Mouse (Mus musculus) adrenal gland, adult 8-10 months (tissue): ENCODE measurements around the gene Dnah1. TPM values are rescaled to one million over a fixed set of nuclear protein-coding genes. Genes with fewer than 3 reads are reported as not detected.

Experiments
- DNase-seq: peaks from one replicate; pipeline ENCODE4 v3.0.0; 2022
- total RNA-seq, 4 experiments: library from RNA; stranded (reverse); gene quantifications; 2 replicates each; pipeline ENCODE4 v1.2.4; 2022

Gene Dnah1
- total RNA-seq, 4 experiments from 2014 or later, result 1.6 to 5.4 (median 3.1) TPM

GRCm38 (mm10) chr14:31233070-31233995, 90.4 kb downstream of the Dnah1 start:
- no peak for DNase-seq

DNA sequence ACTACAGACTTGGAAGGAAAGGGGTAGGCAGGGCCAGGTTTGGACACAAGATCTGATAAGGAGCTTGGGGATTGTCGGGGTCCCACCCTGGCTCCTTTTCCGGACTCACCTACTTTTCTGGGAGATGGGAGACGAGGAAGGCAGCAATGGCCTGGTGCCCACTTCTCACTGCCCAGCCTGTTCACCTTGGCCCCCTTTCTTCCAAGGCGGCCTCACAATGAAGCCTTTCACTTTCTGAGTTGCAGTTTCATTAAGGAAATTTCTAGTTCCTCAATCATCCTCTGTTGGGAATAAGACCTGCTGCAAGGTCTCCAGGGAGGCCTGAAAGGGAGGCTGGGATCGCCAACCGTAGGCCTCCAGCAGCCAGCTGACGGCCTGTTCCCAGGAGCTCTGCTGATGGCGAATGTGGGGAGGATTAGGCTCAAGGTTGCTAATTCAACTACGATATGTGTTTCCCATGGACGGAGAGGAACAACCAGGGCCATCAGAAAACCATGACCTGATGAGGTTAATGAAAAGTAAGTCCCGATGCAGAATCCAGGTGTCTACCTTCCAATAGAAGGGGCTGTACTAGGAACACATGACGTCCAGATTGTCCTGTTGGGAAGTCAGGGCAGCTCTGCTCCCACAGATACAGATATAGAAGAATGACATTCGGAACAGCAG, 91.2 kb downstream of the Dnah1 start:
- DNase-seq, result no peak

DNA sequence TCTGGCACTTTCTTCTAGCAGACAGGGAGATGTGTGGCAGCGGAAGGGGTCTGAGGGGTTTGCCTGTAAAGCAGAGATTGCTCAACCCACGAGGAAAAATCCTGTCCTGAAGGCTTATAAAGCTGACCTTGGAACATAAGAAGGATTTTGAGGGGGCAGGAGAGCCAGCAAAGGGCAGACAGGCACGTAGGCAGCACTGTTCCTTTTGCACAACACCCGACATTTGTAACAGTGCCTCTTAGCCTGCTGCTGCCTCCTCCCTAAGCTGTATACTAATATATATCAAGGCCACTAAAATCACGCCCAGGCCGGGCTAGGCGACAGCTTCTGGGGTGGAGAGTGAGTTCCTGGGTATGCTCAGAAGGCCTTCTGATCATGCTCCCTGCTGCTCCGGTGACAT, 93.3 kb downstream of the Dnah1 start:
- DNase-seq, result no peak

DNA sequence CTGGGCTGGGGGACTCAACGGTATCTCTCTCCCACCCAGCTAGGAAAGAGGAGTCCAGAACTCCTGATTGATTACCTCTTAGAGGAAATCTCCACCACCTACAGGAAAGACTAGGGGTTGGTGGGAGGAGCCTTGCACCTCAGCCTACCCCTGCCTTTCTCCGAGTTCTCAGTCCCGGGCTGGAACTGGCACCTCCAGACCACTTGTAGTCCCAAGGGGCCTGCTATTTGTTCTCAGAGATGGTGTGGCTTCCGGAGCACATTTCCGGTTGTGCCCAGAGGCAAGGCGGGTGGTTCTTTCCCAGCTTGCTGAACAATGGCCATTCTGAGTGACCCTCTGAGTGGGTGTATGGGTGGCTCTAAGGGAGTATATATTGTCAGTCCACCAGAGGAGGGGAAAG, 95.5 kb downstream of the Dnah1 start:
- DNase-seq, result no peak

DNA sequence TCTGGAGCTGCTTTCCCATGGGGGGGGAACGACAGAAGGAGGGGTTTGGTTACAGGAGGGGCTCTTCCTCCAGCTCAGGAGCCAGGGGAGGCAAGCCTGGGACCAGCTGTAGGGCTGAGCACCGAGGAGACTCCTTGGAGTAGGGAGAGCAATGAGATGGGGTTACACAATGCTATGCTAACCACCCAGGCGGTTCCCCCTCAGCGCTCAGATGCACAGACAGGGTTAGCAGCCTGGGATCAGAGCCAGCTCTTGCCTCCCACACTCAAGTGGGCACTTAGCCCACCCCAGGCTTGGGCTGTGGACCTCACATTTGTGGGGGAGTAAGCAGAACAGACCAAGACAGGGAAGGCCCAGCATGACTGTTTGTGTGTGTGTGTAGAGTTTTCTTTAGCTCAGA, 96.7 kb downstream of the Dnah1 start:
- no peak for DNase-seq

DNA sequence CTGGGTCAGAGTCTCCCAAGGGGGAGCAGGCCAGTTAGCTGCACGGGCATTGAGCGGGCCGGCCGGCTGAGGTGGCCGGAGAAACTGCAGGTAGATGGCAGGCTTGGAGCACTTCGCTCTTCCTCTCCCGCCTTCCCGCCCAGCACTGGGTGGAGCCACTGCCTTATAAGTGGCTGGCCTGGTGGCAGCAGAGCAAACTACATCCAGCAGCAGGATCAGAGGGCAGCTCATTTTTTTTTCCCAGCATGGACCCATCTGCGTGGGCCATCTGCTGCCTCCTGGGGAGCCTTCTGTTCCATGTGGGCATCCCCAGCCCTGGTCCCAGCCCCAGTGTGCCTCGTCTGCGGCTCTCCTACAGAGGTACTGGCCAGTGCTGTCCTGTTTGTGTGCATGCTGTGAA, 106.0 kb downstream of the Dnah1 start, which contains the start of gene Sema3g:
Sema3g (plus strand) TSS at position 195 of the 400 bp plus-strand sequence.
- DNase-seq, result no peak

DNA sequence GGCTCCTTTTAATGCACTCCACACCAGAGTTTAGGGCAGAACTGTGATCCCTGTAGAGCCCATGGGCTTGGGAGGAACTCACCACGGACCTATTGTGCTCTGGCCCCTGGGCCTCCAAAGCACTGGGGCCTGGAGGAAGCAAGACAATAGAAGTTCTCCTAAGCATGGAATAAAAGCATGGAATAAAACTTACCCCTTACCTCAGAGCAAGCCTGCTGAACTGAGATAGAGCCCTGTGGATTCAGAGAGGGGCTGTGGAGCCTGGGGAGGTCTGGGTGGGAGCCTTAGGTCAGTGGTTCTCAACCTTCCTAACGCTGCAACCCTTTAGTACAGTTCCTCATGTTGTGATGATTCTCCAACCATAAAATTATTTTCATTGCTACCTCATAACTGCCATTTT, 106.8 kb downstream of the Dnah1 start, which contains the start of gene Nisch:
Nisch (minus strand) TSS at position 101 of the 400 bp plus-strand sequence.
- no peak for DNase-seq

DNA sequence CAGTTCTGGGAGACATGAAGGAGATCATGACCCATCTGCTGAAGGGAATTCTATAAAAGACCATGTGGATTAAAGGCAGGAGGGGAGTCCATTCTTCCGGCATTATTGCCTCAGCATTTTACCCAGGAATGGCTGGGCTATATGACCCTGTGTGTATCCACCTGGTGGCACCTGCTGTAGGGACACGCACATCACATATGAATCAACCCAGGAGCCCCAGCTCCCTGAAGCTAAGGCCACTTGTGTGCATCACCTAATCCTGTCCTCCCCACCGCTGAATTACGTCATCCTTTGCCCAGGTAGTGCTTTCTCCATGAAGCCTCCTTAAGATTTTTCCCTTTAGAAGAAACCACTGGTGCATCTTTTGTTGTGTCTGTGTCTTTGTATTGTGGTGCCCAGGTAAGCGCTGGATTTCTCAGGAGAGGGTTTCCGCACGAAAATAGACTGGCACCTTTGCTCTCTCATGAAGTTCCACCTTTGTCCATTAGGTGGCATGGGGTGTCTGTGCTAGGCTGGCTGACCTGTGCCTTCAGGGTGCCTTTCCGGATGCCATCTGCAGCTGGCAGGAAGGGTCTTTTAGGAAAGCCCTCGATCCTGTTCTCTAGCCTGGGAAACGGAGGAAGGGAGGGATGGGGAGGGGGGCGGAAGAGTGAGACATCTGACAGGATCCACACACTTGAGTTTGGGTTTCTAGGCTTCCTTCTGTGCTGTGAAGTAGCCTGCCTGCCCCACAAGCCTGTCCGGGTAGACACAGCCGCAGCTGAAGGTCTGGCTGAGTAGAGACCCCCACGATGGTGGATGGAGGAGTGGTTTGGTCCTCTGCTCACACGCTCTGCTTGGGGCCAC, 108.3 kb downstream of the Dnah1 start:
- DNase-seq, result no peak

GRCm38 (mm10) chr14:31214684-31215083, 109.0 kb downstream of the Dnah1 start:
- DNase-seq, result no peak

GRCm38 (mm10) chr14:31213868-31214267, 109.8 kb downstream of the Dnah1 start:
- DNase-seq, result no peak

DNA sequence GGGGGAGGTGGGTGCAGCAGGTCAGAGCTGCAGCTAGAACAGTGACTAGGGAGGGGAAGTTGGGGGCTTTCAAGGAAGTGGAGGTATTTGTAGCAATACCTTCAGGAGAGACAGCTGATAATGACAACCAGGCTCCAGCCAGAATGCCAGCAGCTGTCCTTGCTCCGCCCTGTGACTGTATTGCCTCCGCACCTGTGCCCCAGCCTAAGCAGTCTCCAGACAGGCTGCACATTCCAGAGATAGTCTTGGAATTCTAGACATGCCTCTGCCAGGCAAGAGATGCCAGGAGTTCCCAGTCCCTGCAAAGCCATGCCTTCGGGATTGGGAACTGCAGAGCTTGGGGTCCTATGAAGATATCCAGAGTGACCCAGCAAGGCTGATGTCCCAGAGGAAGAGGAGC, 111.2 kb downstream of the Dnah1 start:
- no peak for DNase-seq

DNA sequence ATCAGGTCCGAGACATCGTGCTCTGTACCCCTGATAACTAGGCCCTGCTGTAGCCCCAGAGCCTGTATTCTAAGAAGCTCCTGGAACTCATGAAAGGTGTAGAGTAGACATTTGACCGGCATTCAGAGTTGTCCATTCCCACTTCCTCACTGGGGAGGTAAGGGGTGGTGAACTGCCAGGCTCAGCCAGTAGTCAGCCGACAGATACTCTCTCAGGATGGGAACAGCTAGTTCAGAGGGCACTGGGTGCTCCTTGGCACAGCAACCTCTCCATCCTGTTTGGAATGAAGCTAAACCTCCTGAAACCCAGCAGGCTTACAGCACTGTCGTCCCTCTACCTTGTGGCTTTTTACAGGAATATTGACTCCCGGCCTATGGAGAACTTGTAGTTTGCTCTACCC, 111.8 kb downstream of the Dnah1 start:
- no peak for DNase-seq

Other genes with a start within 250 kb of the Dnah1 start
- 100 to 1,000 TPM in 1 of 4 experiments, 10 to 100 TPM in 3; 67.6 to 109 (median 75.0) TPM for gene Smim4, start 194.9 kb downstream of the Dnah1 start, total RNA-seq
- 10 to 100 TPM; 25.6 to 41.4 (median 36.6) TPM for gene Nt5dc2, start 192.8 kb downstream of the Dnah1 start, total RNA-seq
- gene Stab1, start 155.3 kb downstream of the Dnah1 start, total RNA-seq, result 100 to 1,000 TPM in 2 of 4 experiments, 10 to 100 TPM in 2; 75.8 to 142 (median 116) TPM
- gene Tnnc1, start 115.6 kb downstream of the Dnah1 start, total RNA-seq, result 1 to 10 TPM; 1.1 to 3.3 (median 1.9) TPM
- 100 to 1,000 TPM; 331 to 526 (median 414) TPM for gene Nisch, start 107.0 kb downstream of the Dnah1 start, total RNA-seq
- gene Sema3g, start 106.0 kb downstream of the Dnah1 start, total RNA-seq, result 10 to 100 TPM in 3 of 4 experiments, 1 to 10 TPM in 1; 8.8 to 12.4 (median 10.8) TPM
- 1 to 10 TPM; 7.1 to 8.5 (median 8.2) TPM for gene Phf7, start 72.6 kb downstream of the Dnah1 start, total RNA-seq
- 10 to 100 TPM; 64.5 to 70.6 (median 68.0) TPM for gene Bap1, start 72.4 kb downstream of the Dnah1 start, total RNA-seq
- 10 to 100 TPM; 42.7 to 51.4 (median 48.7) TPM for gene Capn7, start 12.7 kb upstream of the Dnah1 start, total RNA-seq
- 100 to 1,000 TPM; 112 to 172 (median 115) TPM for gene Sh3bp5, start 112.2 kb upstream of the Dnah1 start, total RNA-seq
- 10 to 100 TPM; 45.1 to 53.4 (median 49.7) TPM for gene Eaf1, start 170.5 kb upstream of the Dnah1 start, total RNA-seq
- gene Mettl6, start 171.1 kb upstream of the Dnah1 start, total RNA-seq, result 10 to 100 TPM; 22.4 to 33.2 (median 27.2) TPM